Comparison of ENCODE assay signal across 8 mouse cellular contexts in genomic region chr4:132513395-132514273, GRCm38 (mm10). TPM values are rescaled to one million over a fixed set of nuclear protein-coding genes. Genes with fewer than 3 reads are reported as not detected.
DNase-seq lines count a peak whose midpoint lies in the region; ATAC-seq and TF ChIP-seq lines count a peak whose summit lies in the region.

No protein-coding gene starts in this region.

- H3K4me1 ChIP-seq in kidney, embryonic 16.5 days (ENCODE audit: insufficient read depth, low read length): peaks cover 26% of the 10 kb centered on the region
- peaks cover 19% of the 10 kb centered on the region for H3K4me1 ChIP-seq in kidney, adult 2 months (ENCODE audit: control insufficient read depth, insufficient read depth, low read length)

- no peak overlapping the region for H3K9ac ChIP-seq in kidney, embryonic 16.5 days (replicated peaks; ENCODE audit: low read length)

- no peak overlapping the region for H3K27ac ChIP-seq in kidney, embryonic 16.5 days (ENCODE audit: low read length)
- H3K27ac ChIP-seq in kidney, adult 2 months (ENCODE audit: insufficient read depth, low read depth, low read length): no peak overlapping the region

- no peaks in the 10 kb centered on the region for H3K9me3 ChIP-seq in kidney, embryonic 16.5 days (ENCODE audit: low read length)

- TF ChIP-seq CTCF in kidney, adult 2 months (conservative IDR thresholded peaks at IDR 0.05; ENCODE audit: insufficient read depth, insufficient read length, low read depth, low read length): no peak

- peak overlapping the region; percentile 97; the same call in 1 of the 2 replicates for H3K4me2 ChIP-seq in kidney, embryonic 16.5 days (replicated peaks; ENCODE audit: low read depth, low read length)

- no peak overlapping the region for H3K4me3 ChIP-seq in kidney, embryonic 16.5 days (ENCODE audit: low read length)
- no peak overlapping the region for H3K4me3 ChIP-seq in kidney, adult 2 months (ENCODE audit: insufficient read depth, low read depth, low read length)

- no peak for ATAC-seq in kidney, embryonic 16.5 days (ENCODE audit: low FRiP score, low TSS enrichment)

- H3K36me3 ChIP-seq in kidney, embryonic 16.5 days (ENCODE audit: insufficient read depth, low read length): no peaks in the 10 kb centered on the region
- no peaks in the 10 kb centered on the region for H3K36me3 ChIP-seq in kidney, adult 2 months (ENCODE audit: control insufficient read depth, insufficient read depth, low read length)

- no peak for TF ChIP-seq POLR2A in kidney, adult 2 months (IDR thresholded peaks at IDR 0.05; ENCODE audit: low read depth, low read length)

- H3K27me3 ChIP-seq in kidney, embryonic 16.5 days (ENCODE audit: insufficient read depth, low read length): no peaks in the 10 kb centered on the region
- H3K27me3 ChIP-seq in kidney, adult 2 months (replicated peaks; ENCODE audit: control insufficient read depth, insufficient read depth, low read length): no peaks in the 10 kb centered on the region

- WGBS in kidney, embryonic 16.5 days: 37% methylated on average over 14 of the region's 14 CpGs
- WGBS in kidney, adult 2 months: 62% methylated on average over 14 of the region's 14 CpGs

- no peak for DNase-seq in kidney, adult 2 months
- peak; percentile 66 for DNase-seq in R1 (ENCODE audit: low read depth, low spot score)
- peak; percentile 69 for DNase-seq in fibroblast of lung, adult 2 months (ENCODE audit: low read depth)
- peak; percentile 22 for DNase-seq in naive thymus-derived CD4-positive, alpha-beta T cell, adult 2 months (ENCODE audit: low read depth)
- DNase-seq in urinary bladder, adult 2 months (ENCODE audit: low spot score): no peak
- DNase-seq in urinary bladder, postnatal 36 days (ENCODE audit: low spot score in 2 of 2): no peak
- DNase-seq in thymus, postnatal 10 days (ENCODE audit: low spot score in 2 of 2): no peak

RNA-seq across cellular contexts. Expression of gene Sesn2, which starts 3.3 kb away (rescaled TPM):
- polyA plus RNA-seq in kidney, embryonic 16.5 days (2015; fragmentation: Nextera tagmentation; extraction: Ambion mirVana): 20.4 and 21.2 TPM in 2 replicates
- 26.7 and 29.4 TPM in 2 replicates for polyA plus RNA-seq in kidney, adult 2 months (2012; rRNA removed)
- 9.8 and 10.1 TPM in 2 replicates for polyA plus RNA-seq in urinary bladder, adult 2 months (2012; rRNA removed)

RNA-seq across cellular contexts. Expression of gene Atpif1, which starts 19.8 kb away (rescaled TPM):
- polyA plus RNA-seq in kidney, embryonic 16.5 days (2015; fragmentation: Nextera tagmentation; extraction: Ambion mirVana): 1,057 and 1,144 TPM in 2 replicates
- polyA plus RNA-seq in kidney, adult 2 months (2012; rRNA removed): 346 and 485 TPM in 2 replicates
- 367 and 421 TPM in 2 replicates for polyA plus RNA-seq in urinary bladder, adult 2 months (2012; rRNA removed)

RNA-seq across cellular contexts. Expression of gene Dnajc8, which starts 21.7 kb away (rescaled TPM):
- polyA plus RNA-seq in kidney, embryonic 16.5 days (2015; fragmentation: Nextera tagmentation; extraction: Ambion mirVana): 159 and 164 TPM in 2 replicates
- 22.2 and 32.2 TPM in 2 replicates for polyA plus RNA-seq in kidney, adult 2 months (2012; rRNA removed)
- 138 and 139 TPM in 2 replicates for polyA plus RNA-seq in urinary bladder, adult 2 months (2012; rRNA removed)

RNA-seq across cellular contexts. Expression of gene Med18, which starts 49.9 kb away (rescaled TPM):
- polyA plus RNA-seq in kidney, embryonic 16.5 days (2015; fragmentation: Nextera tagmentation; extraction: Ambion mirVana): 21.0 and 22.2 TPM in 2 replicates
- 2.4 and 2.9 TPM in 2 replicates for polyA plus RNA-seq in kidney, adult 2 months (2012; rRNA removed)
- polyA plus RNA-seq in urinary bladder, adult 2 months (2012; rRNA removed): 5.6 and 7.5 TPM in 2 replicates

RNA-seq across cellular contexts. Expression of gene Ptafr, which starts 50.2 kb away (rescaled TPM):
- 0.29 and 0.54 TPM in 2 replicates for polyA plus RNA-seq in kidney, embryonic 16.5 days (2015; fragmentation: Nextera tagmentation; extraction: Ambion mirVana)
- polyA plus RNA-seq in kidney, adult 2 months (2012; rRNA removed): 1.4 and 2.2 TPM in 2 replicates
- 10.2 and 11.3 TPM in 2 replicates for polyA plus RNA-seq in urinary bladder, adult 2 months (2012; rRNA removed)

Comparison
In these comparisons a context has a peak if more than half of its experiments do, and no peak if none do; other contexts are left out.
1. DNase-seq: peak in R1 (single experiment), fibroblast of lung, adult 2 months (single experiment) and naive thymus-derived CD4-positive, alpha-beta T cell, adult 2 months (single experiment); none in kidney, adult 2 months (single experiment), urinary bladder, adult 2 months (single experiment), urinary bladder, postnatal 36 days (0 of 2) and thymus, postnatal 10 days (0 of 2).